Mouse (Mus musculus): Measurements from ENCODE around the gene Prss58. TPM values are rescaled to one million over a fixed set of nuclear protein-coding genes. Genes with fewer than 3 reads are reported as not detected.

Gene Prss58
- total RNA-seq (2023), result not detected

GRCm38 (mm10) chr6:40900287-40900686 lies at the start of gene Prss58:
Gene Prss58, minus strand, starts transcription at chr6:40900387.

GRCm38 (mm10) chr6:40940457-40940856 lies 40.3 kb upstream of the Prss58 start, which contains the start of gene 1700074P13Rik:
Gene 1700074P13Rik, minus strand, starts transcription at chr6:40940557.

GRCm38 (mm10) chr6:40887394-40887793 lies 12.8 kb downstream of the Prss58 start, which contains the start of gene Moxd2:
Gene Moxd2, minus strand, starts transcription at chr6:40887494.

Other genes starting within 250 kb of the Prss58 start
- gene Moxd2, start 12.9 kb downstream of the Prss58 start, total RNA-seq (2023), result not detected
- gene 1700074P13Rik, start 40.2 kb upstream of the Prss58 start, total RNA-seq (2023), result not detected
- not detected for gene Gm4744, start 51.5 kb upstream of the Prss58 start, total RNA-seq (2023)
- gene 1810009J06Rik, start 64.4 kb upstream of the Prss58 start, total RNA-seq (2023), result not detected
- not detected for gene Gm2663, start 99.1 kb upstream of the Prss58 start, total RNA-seq (2023)
- gene 2210010C04Rik, start 135.1 kb upstream of the Prss58 start, total RNA-seq (2023), result not detected

Data from T-cell, adult 66 days (primary cell).